Mouse (Mus musculus) olfactory bulb, adult 2 months (tissue): ENCODE data around the gene Kif7.

ENCODE experiments used
- CTCF ChIP-seq: fragments of 200-500 bp; IDR thresholded peaks from 2 replicates; pipeline ENCODE4 v1.5.1; 2012; ENCODE audit warnings: low read depth, mild to moderate bottlenecking, low read length, moderate library complexity; ENCODE audit not compliant: insufficient read depth
- POLR2A ChIP-seq: fragments of 200-500 bp; IDR thresholded peaks from 2 replicates; pipeline ENCODE4 v1.6.1; 2012; ENCODE audit warnings: mild to moderate bottlenecking, low read depth, low read length, moderate library complexity; ENCODE audit not compliant: insufficient read depth

DNA sequence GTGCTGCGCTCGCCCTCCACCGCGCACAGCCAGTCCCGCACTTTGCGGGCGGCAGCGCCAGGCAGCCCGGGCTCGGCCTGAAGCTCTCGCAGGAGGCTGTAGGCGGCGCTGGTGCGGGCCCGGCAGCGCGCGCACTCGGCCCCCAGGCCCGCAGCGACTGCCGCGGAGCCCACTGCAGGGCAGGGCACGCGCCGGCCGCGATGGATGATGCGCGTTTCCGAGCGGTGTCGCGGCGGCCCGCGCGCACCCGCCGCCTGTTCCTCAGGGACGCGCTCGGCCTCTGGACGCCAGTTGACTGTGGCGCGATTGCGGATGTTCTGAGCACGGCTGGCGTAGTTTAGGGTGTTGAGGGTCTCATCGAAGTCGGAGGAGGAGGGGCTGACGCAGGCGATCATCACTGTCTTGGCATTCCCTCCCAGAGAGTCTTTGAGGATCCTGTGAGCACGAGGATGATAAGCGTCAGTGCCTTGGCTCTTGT is 5.4 kb downstream of the Kif7 start:
- TF ChIP-seq POLR2A: peak; percentile 64
- peak; percentile 58 for TF ChIP-seq CTCF
